Mouse (Mus musculus) forebrain, embryonic 14.5 days (tissue): ENCODE measurements around the gene Tut4. TPM values are rescaled to one million over a fixed set of nuclear protein-coding genes. Genes with fewer than 3 reads are reported as not detected.

Source experiments
- ATAC-seq: fragments of 200-750 bp; cut with Nextera tagmentation; 2 replicates; pipeline ENCODE4 v1.8.0; 2017; ENCODE audit warnings: mild to moderate bottlenecking, moderate library complexity
- DNase-seq: peaks from one replicate; pipeline ENCODE4 v3.0.0-alpha.2; 2015; ENCODE audit warnings: low spot score
- H3K27ac ChIP-seq: fragments of 300-500 bp; sonication (generic); 2 replicates; pipeline ENCODE4 v1.5.1; 2014; ENCODE audit warnings: low read depth, mild to moderate bottlenecking, control low read depth, low read length, moderate library complexity
- H3K27me3 ChIP-seq: fragments of 300-500 bp; sonication (generic); replicated peaks from 2 replicates; pipeline ENCODE4 v1.6.1; 2014; ENCODE audit warnings: low read length, control low read depth, mixed read lengths; ENCODE audit not compliant: control insufficient read depth, insufficient read depth
- H3K36me3 ChIP-seq: fragments of 300-500 bp; sonication (generic); 2 replicates; pipeline ENCODE4 v1.6.1; 2014; ENCODE audit warnings: low read length, control low read depth; ENCODE audit not compliant: control insufficient read depth, insufficient read depth
- H3K4me1 ChIP-seq: fragments of 300-500 bp; sonication (generic); 2 replicates; pipeline ENCODE4 v1.6.1; 2014; ENCODE audit warnings: antibody characterized with exemption, low read length, control low read depth; ENCODE audit not compliant: control insufficient read depth, insufficient read depth
- H3K4me2 ChIP-seq: fragments of 300-500 bp; sonication (generic); 2 replicates; pipeline ENCODE4 v1.6.1; 2014; ENCODE audit warnings: mild to moderate bottlenecking, control low read depth, low read length
- H3K4me3 ChIP-seq: fragments of 300-500 bp; sonication (generic); 2 replicates; pipeline ENCODE4 v1.5.1; 2014; ENCODE audit warnings: low read depth, low read length, control low read depth
- H3K9ac ChIP-seq: fragments of 300-500 bp; sonication (generic); 2 replicates; pipeline ENCODE4 v1.6.1; 2014; ENCODE audit warnings: mild to moderate bottlenecking, low read length, control low read depth, moderate library complexity
- H3K9me3 ChIP-seq: fragments of 300-500 bp; sonication (generic); replicated peaks from 2 replicates; pipeline ENCODE4 v1.6.1; 2016; ENCODE audit warnings: low read length, control low read depth, mixed read lengths; ENCODE audit not compliant: control insufficient read depth
- WGBS: fragments of 180-500 bp; shearing (Covaris S2); extraction: QIAGEN DNeasy Blood & Tissue Kit; methylation state at CpG from one replicate; pipeline ENCODE4 v1.1.7; 2014; 5-methylcytosine and 5-hydroxymethylcytosine counted together
- polyA plus RNA-seq: library from polyadenylated mRNA; unstranded; fragments of >200 nt; fragmentation: Nextera tagmentation; extraction: Ambion mirVana; gene quantifications from 2 replicates; pipeline ENCODE4 v1.2.1, GENCODE M21; 2014

Gene Tut4
- polyA plus RNA-seq, 1 experiment from 2014 or later, result 40.7 TPM

DNA sequence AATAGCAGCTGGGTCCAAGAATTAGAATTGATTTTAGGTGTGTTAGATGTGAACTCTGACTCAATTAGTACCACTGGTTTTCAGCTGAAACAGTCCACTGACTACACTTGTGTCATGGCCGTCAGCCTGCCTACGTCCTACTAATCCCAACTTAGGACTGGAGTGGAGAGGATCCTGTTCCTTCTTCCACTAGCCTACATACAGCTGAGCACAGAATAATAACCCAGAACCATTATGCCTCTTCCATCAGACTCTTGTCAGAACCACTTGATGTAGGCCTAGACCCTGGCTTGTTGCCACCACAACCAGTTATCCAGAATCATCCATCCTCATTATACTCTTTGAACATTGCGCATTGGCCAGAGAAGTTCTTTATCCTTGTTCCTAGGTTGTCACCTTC is 24.4 kb upstream of the Tut4 start:
- Histone ChIP-seq H3K4me3 (no peak overlapping the region), H3K27ac (no peak overlapping the region), H3K4me1 (peaks cover 19% of the 10 kb centered on the region), H3K4me2 (no peak overlapping the region), H3K9ac (no peak overlapping the region), H3K9me3 (no peaks in the 10 kb centered on the region), H3K36me3 (no peaks in the 10 kb centered on the region), H3K27me3 (no peaks in the 10 kb centered on the region)
- DNase-seq, result no peak
- ATAC-seq, result no peak
- WGBS, result 95% methylated on average over 3 of the region's 3 CpGs

DNA sequence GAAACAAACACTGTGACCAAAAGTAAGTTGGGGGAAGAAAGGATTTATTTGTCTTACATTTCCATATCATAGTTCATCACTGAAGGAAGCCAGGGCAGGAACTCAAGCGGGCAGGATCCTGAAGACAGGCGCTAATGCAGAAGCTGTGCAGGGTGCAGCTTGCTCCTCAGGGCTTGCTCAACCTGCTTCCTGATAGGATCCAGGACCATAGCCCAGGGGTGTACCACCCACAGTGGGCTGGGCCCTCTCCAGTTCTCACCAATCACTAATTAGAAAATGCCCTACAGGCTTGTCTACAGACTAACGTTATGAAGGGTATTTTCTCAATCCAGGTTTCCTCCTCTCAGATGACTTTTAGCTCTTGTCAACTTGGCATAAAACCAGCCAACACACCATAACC is 23.6 kb upstream of the Tut4 start:
- ATAC-seq, result no peak
- 68% methylated on average over 3 of the region's 3 CpGs for WGBS
- Histone ChIP-seq H3K9ac (no peak overlapping the region), H3K27ac (no peak overlapping the region), H3K36me3 (no peaks in the 10 kb centered on the region), H3K4me3 (no peak overlapping the region), H3K27me3 (no peaks in the 10 kb centered on the region), H3K4me2 (no peak overlapping the region), H3K9me3 (no peaks in the 10 kb centered on the region), H3K4me1 (peaks cover 19% of the 10 kb centered on the region)
- no peak for DNase-seq

DNA sequence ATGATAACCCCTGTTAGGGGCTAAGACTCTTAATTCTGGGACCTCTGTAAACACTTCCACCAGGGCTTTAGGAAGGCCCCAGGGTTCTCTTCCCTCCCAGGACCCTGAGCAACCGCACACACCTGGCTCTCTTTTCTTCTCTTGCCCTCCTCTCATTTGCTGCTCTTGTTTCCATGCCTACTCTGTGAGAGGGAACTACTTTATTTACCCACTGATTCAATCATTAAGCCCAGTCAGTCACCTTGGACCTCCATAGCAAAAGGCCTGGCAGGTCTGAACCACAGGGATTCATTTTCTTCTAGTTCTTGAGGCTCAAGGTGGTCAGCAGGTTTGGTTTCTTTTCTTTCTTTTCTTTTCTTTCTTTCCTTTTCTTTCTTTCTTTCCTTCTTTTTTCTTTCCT is 23.0 kb upstream of the Tut4 start:
- Histone ChIP-seq H3K36me3 (no peaks in the 10 kb centered on the region), H3K9me3 (no peaks in the 10 kb centered on the region), H3K4me1 (peaks cover 13% of the 10 kb centered on the region), H3K27me3 (no peaks in the 10 kb centered on the region), H3K4me2 (no peak overlapping the region), H3K27ac (no peak overlapping the region), H3K9ac (no peak overlapping the region), H3K4me3 (no peak overlapping the region)
- no peak for ATAC-seq
- WGBS, result 60% methylated on average over 1 of the region's 1 CpGs
- DNase-seq, result no peak

DNA sequence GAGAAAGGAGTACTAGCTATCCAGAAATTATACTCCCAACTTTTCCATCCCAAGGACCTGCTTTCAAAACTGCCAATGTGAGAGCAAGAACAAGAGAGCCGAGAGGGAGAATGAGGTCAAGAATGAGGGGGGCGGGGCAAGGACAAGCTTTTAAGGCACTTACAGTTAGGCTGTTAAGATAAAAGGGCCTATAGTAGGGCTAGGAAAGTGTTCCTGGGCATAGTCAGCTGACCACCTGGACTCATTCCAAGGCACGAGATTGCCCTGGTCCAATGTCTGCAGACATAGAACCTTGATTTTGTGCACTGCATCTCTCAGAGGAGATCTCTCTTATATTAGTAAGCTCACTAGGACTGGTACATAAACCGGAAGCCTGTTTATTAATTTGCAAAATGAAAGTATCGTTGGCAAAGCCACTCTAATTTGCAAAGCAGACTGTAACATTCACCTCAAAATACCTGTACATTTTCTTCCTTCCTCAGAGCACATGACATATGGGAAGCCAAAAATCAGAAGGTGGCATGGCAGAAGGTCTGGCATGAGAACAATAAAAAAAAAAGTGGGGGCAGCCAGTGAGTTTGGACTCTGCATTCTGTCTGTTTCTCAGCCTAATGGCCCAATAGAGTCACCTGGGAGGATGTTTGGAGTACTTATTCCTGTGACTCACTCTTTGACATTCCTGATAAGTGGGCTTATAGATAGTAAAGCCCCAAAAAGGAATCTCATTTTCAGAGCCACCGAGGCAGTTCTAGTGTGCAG is 21.0 kb upstream of the Tut4 start:
- Histone ChIP-seq H3K9ac (no peak overlapping the region), H3K27me3 (no peaks in the 10 kb centered on the region), H3K27ac (no peak overlapping the region), H3K4me3 (no peak overlapping the region), H3K4me2 (no peak overlapping the region), H3K36me3 (no peaks in the 10 kb centered on the region), H3K4me1 (peaks cover 4% of the 10 kb centered on the region; the same call in 1 of the 2 replicates), H3K9me3 (no peaks in the 10 kb centered on the region)
- ATAC-seq (no peak), DNase-seq (no peak)
- whole genome bisulfite sequencing, result 71% methylated on average over 6 of the region's 6 CpGs

DNA sequence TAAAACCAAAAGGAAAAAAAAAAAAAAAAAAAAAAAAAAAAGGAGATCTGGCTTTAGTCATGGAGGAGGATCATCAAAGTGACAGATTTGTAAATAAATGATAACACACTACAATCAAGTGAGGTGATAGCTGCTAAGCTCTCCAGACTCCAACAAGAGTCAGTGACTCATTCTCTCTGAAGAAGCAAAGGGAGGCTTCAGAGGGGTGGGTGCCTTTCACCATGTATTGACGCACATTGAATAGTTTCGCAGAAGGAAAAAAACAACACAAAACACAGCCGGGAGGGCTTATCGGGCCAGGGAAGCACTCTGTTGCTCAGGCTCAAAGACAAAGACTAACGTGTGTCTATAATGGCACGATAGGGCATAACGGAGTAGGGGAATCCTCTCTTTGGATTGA is 11.1 kb upstream of the Tut4 start:
- H3K4me1 ChIP-seq, result no peaks in the 10 kb centered on the region

DNA sequence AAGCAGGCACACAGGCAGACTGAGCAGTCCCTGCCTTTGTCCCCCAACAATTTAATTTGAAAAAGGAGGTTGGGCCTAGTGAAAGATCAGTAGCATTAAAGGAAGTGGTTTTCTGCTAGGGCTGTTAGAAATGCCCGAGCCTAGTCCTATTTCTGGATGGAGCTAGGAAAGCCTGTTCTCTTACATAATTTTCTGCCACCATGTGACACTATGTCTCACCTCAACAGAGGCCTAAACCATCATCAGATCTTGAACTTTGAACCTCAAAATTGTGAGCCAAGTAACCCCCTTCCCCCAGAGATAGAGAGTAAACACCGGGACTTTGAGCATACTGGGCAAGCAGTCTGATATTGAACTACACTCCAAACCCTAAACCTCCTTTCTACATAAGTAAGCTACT is 3.2 kb upstream of the Tut4 start:
- Histone ChIP-seq H3K4me3 (no peak overlapping the region), H3K27ac (no peak overlapping the region), H3K27me3 (no peaks in the 10 kb centered on the region), H3K4me2 (no peak overlapping the region), H3K9me3 (no peaks in the 10 kb centered on the region), H3K4me1 (0 out of 2 replicates have a peak, but pooled peaks cover 6% of the 10 kb centered on the region), H3K9ac (no peak overlapping the region), H3K36me3 (no peaks in the 10 kb centered on the region)
- 91% methylated on average over 2 of the region's 2 CpGs for WGBS
- ATAC-seq (no peak), DNase-seq (no peak)

More for the DNA sequence above, 11.1 kb upstream of the Tut4 start:
- H3K27me3 ChIP-seq, result no peaks in the 10 kb centered on the region
- ATAC-seq, result no peak
- H3K36me3 ChIP-seq, result no peaks in the 10 kb centered on the region
- no peak overlapping the region for H3K4me3 ChIP-seq
- no peak overlapping the region for H3K9ac ChIP-seq
- WGBS, result 67% methylated on average over 7 of the region's 7 CpGs
- H3K9me3 ChIP-seq, result no peaks in the 10 kb centered on the region
- no peak for DNase-seq
- no peak overlapping the region for H3K27ac ChIP-seq
- H3K4me2 ChIP-seq, result no peak overlapping the region

DNA sequence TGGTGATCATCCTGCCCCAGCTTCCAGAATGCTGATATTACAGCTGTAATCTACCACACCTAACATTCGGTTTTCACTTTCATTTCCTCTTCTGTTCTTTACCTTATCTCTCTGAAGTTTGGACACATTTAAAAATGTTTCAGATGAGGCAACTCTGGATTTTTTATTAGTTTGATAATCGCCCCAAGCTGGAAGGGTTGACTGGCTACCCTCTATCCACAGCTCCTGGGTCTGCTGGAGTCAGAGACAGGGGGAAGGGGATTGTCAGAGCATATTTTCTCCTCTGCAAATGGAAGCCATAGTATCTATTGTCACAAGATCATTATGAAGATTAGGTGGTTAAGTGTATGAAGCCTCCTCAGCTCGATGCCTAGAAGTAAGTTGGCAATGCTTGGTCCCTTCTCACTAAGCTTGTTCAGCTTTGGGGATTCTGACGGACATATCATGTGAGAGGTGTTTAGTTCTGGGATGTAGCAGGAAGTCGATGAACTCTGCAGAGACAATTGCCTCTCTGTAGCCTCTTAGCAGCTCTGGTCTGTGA is 955 bp upstream of the Tut4 start:
- Histone ChIP-seq H3K4me1 (0 out of 2 replicates have a peak, but pooled peaks cover 6% of the 10 kb centered on the region), H3K9ac (peak overlapping the region; percentile 97), H3K4me3 (peak overlapping the region; percentile 99; the same call in 1 of the 2 replicates), H3K9me3 (no peaks in the 10 kb centered on the region), H3K27me3 (no peaks in the 10 kb centered on the region), H3K27ac (0 out of 2 replicates have a peak overlapping the region, but pooled peaks have one; percentile 99), H3K4me2 (peak overlapping the region; percentile 64), H3K36me3 (no peaks in the 10 kb centered on the region)
- ATAC-seq (no peak), DNase-seq (peak; percentile 15)
- WGBS, result 30% methylated on average over 5 of the region's 5 CpGs

DNA sequence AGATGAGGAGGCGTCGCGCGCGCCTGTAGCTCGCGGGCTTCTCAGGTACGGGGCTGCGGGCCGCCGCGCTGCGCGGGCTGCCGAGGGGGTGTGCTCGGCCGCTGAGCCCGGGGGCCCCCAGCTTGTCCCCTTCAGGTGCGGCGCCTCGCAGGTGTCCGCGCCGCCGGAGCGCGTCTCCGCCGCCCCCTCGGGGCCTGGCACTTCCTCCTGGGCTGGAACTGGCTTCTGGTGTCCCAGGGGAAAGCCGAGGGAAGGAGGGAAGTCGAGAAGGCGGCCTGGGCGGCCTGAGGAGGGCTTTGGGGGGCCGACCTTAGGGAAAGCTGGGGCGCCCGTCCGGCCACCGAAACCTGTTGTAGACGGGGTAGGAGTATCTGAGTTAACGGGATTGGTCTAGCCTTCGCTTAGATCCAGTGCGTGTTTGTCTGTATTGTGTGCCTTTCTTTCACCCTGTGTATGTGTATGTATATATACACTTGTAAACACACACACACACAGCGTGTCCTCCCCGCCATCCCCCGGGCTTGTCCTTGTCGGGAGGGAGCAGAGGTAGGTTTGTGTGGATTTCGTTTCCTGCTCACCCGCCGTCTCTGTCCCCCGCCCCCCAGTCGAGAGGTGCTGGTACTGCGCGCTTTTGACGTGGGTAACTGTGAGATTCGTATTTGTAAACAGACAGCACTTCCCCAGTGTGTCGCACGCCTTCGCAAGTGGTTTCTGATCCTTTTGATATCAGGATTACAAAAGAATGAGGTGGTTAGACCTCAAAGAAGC is 1.1 kb downstream of the Tut4 start:
- H3K4me3 ChIP-seq, result peak overlapping the region; percentile 99
- no peaks in the 10 kb centered on the region for H3K9me3 ChIP-seq
- peak overlapping the region; percentile 64 for H3K4me2 ChIP-seq
- DNase-seq, result peak; percentile 68
- WGBS, result 0% methylated on average over 48 of the region's 59 CpGs
- no peaks in the 10 kb centered on the region for H3K36me3 ChIP-seq
- peak; percentile 53 for ATAC-seq
- H3K9ac ChIP-seq, result peak overlapping the region; percentile 97
- H3K27ac ChIP-seq, result peak overlapping the region; percentile 99
- H3K4me1 ChIP-seq, result 0 out of 2 replicates have a peak, but pooled peaks cover 6% of the 10 kb centered on the region
- H3K27me3 ChIP-seq, result no peaks in the 10 kb centered on the region
